Mouse (Mus musculus): ENCODE measurements around the gene Phldb1. TPM values are rescaled to one million over a fixed set of nuclear protein-coding genes. Genes with fewer than 3 reads are reported as not detected.

Phldb1 gene
- total and polyA plus RNA-seq, 3 experiments = 13.8 to 23.0 TPM; not detected in 1

DNA sequence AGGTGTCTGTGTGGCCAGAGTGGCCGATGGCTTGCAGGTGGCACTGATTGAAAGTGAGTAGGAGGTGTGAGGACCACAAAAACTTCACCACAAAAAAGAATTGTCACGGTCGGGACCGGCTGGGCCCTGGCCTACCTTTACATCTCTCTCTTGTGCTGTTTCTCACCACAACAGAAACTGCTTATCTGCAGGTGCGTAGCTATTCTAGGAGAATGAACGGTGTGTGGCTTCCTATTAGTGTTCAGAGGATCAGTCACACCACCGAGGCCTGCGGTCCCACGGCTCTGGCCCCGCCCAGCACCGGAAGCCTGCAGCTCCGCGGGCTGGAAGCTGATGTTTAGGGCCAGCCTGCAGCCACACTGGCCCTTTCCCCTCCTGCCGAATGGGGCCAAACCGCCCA lies 89.1 kb downstream of the Phldb1 start:
- Histone ChIP-seq H3K27ac (ENCODE audit: control insufficient read depth, low read depth, low read length) (no peak overlapping the region), H3K4me1 (ENCODE audit: control insufficient read depth in 1 of 2, insufficient read depth in 2 of 2, low read length in 2 of 2) (0 out of 4 replicates have a peak, but pooled peaks cover 0 to 3% of the 10 kb centered on the region in 2 experiments), H3K79me2 (ENCODE audit: control insufficient read depth, insufficient read depth, low read length, poor library complexity) (no peaks in the 10 kb centered on the region), H3K9ac (ENCODE audit: control insufficient read depth, low read depth, low read length, poor library complexity, severe bottlenecking) (peak overlapping the region; percentile 63), H3K9me3 (replicated peaks; ENCODE audit: insufficient read depth, low read length) (no peaks in the 10 kb centered on the region), H3K4me3 (ENCODE audit: control insufficient read depth in 1 of 2, insufficient read depth in 1 of 2, low read depth in 2 of 2, low read length in 2 of 2) (peak overlapping the region; percentile 55 to 58), H3K27me3 (ENCODE audit: control insufficient read depth in 1 of 2, insufficient read depth in 2 of 2, low read length in 2 of 2) (no peaks in the 10 kb centered on the region), H3K36me3 (ENCODE audit: control insufficient read depth in 1 of 2, insufficient read depth in 2 of 2, low read length in 2 of 2) (no peaks in the 10 kb centered on the region)
- DNase-seq (ENCODE audit: low read depth, low spot score) = peak; percentile 53
- TF ChIP-seq ZNF384 (IDR thresholded peaks at IDR 0.05; ENCODE audit: low read depth, low read length) (no peak), ZC3H11A (IDR thresholded peaks at IDR 0.05; ENCODE audit: low read depth, low read length) (no peak), USF2 (IDR thresholded peaks at IDR 0.05; ENCODE audit: borderline replicate concordance in 1 of 2, insufficient read depth in 1 of 2, low read depth in 1 of 2, low read length in 2 of 2) (no peak), MYC (IDR thresholded peaks at IDR 0.05; ENCODE audit: low read depth, low read length) (no peak), MEF2A (IDR thresholded peaks at IDR 0.05; ENCODE audit: extremely low read depth, insufficient replicate concordance, low read depth, low read length, poor library complexity, severe bottlenecking) (no peak), TBP (IDR thresholded peaks at IDR 0.05; ENCODE audit: low read depth, low read length) (no peak), ELF1 (IDR thresholded peaks at IDR 0.05; ENCODE audit: low read depth, low read length) (no peak), MAZ (IDR thresholded peaks at IDR 0.05; ENCODE audit: low read depth, low read length) (no peak), EP300 (IDR thresholded peaks at IDR 0.05; ENCODE audit: low read depth in 1 of 2, low read length in 2 of 2) (no peak), TCF12 (IDR thresholded peaks at IDR 0.05; ENCODE audit: low read depth, low read length) (no peak), MAX (IDR thresholded peaks at IDR 0.05; ENCODE audit: low read length) (no peak), POLR2AphosphoS2 (IDR thresholded peaks at IDR 0.05; ENCODE audit: low read length) (no peak), SIN3A (IDR thresholded peaks at IDR 0.05; ENCODE audit: low read length) (no peak), USF1 (IDR thresholded peaks at IDR 0.05; ENCODE audit: low read depth, low read length) (no peak)

DNA sequence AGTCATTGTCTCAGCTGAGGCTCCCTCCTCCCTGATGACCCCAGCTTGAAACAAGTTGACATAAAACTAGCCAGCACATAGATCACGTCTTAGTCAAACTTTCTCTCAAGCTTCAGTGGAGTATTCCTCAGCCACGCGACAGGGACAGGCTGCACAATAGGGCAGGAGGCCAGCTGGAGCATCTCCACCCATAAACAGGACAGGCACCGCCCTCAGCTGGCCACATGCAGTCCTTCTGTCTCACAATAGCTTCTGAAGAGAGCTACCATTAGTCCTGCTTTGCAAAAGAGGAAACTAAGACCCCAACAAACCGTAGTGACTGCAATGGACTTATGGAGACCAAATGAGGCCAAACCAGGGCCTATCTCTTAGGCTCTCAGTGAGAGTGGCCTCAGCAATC lies 89.5 kb downstream of the Phldb1 start:
- no peak for DNase-seq (ENCODE audit: low read depth, low spot score)
- Histone ChIP-seq H3K9me3 (replicated peaks; ENCODE audit: insufficient read depth, low read length) (no peaks in the 10 kb centered on the region), H3K4me1 (ENCODE audit: control insufficient read depth in 1 of 2, insufficient read depth in 2 of 2, low read length in 2 of 2) (0 out of 4 replicates have a peak, but pooled peaks cover 0 to 3% of the 10 kb centered on the region in 2 experiments), H3K4me3 (ENCODE audit: control insufficient read depth in 1 of 2, insufficient read depth in 1 of 2, low read depth in 2 of 2, low read length in 2 of 2) (peak overlapping the region in 1 of 2 experiments; percentile 55; a peak in 2 of 4 replicates), H3K27ac (ENCODE audit: control insufficient read depth, low read depth, low read length) (no peak overlapping the region), H3K36me3 (ENCODE audit: control insufficient read depth in 1 of 2, insufficient read depth in 2 of 2, low read length in 2 of 2) (no peaks in the 10 kb centered on the region), H3K9ac (ENCODE audit: control insufficient read depth, low read depth, low read length, poor library complexity, severe bottlenecking) (peak overlapping the region; percentile 11; the same call in 1 of the 2 replicates), H3K27me3 (ENCODE audit: control insufficient read depth in 1 of 2, insufficient read depth in 2 of 2, low read length in 2 of 2) (no peaks in the 10 kb centered on the region), H3K79me2 (ENCODE audit: control insufficient read depth, insufficient read depth, low read length, poor library complexity) (no peaks in the 10 kb centered on the region)
- TF ChIP-seq CHD1 (IDR thresholded peaks at IDR 0.05; ENCODE audit: low read depth, low read length) (no peak), BHLHE40 (IDR thresholded peaks at IDR 0.05; ENCODE audit: borderline replicate concordance, low read depth, low read length) (no peak), NRF1 (IDR thresholded peaks at IDR 0.05; ENCODE audit: insufficient read depth, low read depth, low read length, poor library complexity, severe bottlenecking) (no peak), POLR2AphosphoS2 (IDR thresholded peaks at IDR 0.05; ENCODE audit: low read length) (no peak), CHD2 (IDR thresholded peaks at IDR 0.05; ENCODE audit: low read length) (no peak), MAZ (IDR thresholded peaks at IDR 0.05; ENCODE audit: low read depth, low read length) (no peak), ELF1 (IDR thresholded peaks at IDR 0.05; ENCODE audit: low read depth, low read length) (no peak), SIN3A (IDR thresholded peaks at IDR 0.05; ENCODE audit: low read length) (no peak)
